Mouse (Mus musculus): ENCODE measurements around the gene Gm45844.
"Not testable (repeated sequence)": the region's sequence is repeated elsewhere in the genome, so short reads cannot be mapped to it uniquely, and the experiment has no call there.

The Gm45844 gene

DNA sequence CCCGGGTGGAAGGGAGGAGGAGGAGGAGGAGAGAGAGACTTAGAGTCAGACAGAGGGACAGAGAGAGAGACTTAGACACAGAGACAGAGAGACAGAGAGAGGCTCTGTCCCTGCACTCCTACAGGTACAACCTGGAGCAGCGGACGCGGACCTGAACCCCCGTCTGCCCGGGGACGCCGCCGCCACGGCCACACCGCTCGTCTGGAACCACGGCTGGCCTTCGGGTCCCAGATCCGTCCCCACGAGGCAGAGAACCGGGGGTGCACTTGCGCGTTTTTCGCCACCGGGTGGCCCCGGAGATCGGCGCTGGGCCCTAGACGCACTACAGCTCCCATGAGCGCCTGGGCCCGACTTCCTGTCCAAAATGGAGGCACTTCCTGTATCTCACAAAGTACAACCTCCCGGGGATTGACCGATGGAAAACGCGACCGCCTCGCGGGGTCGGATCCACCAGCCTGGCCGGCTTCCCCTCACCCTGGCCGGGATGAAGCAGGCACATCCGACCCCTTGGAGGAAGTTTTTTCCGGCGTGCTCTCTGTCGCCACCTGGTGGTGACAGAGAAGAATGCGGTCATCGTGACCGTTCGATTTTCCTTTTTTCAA lies at the start of gene Gm45844:
Gene Gm45844 (minus strand): TSS at position 324 of the 602 bp plus-strand sequence.
- peak; percentile 71 to 89 for DNase-seq (ENCODE audit: low spot score in 2 of 2)

DNA sequence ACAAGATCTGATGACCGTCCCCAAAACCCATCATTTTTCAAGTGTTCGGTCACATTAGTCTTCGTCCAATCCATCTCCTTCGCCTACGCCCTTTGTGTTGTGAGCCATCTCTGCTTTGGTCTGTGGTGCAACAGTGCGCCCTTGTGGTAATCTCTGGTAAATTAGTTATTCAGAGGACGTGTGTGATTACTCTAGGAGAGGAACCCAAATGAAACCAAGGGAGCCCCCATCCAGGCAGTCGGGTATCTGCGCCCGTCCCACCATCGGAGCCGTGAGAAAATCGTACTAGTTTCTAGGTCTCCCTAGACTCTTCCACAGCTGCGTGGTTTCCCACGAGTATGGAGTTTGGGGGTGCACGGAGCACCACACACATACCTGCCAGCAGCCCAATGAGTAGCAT lies 17.5 kb upstream of the Gm45844 start:
- DNase-seq (ENCODE audit: low spot score in 2 of 2), result peak; percentile 14 to 39

DNA sequence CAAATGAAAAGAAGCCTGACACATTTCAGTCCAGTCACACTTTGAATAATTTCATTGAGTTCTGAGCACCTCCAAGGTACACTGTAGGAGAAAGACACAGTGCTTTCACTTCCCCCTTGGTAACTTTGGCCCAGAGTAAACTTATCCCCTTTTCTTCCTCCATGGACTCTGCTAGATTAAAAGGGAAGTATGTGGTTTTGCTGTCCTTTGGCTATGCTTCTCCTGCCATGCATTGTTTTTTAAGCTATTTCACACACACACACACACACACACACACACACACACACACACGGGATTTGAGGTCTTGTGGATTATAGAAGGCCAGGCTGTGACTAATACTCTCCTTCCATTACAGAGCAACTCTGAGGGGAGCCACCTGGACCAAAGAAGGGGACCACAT lies 3.3 kb upstream of the Gm45844 start:
- DNase-seq (ENCODE audit: low spot score in 2 of 2), result no peak

DNA sequence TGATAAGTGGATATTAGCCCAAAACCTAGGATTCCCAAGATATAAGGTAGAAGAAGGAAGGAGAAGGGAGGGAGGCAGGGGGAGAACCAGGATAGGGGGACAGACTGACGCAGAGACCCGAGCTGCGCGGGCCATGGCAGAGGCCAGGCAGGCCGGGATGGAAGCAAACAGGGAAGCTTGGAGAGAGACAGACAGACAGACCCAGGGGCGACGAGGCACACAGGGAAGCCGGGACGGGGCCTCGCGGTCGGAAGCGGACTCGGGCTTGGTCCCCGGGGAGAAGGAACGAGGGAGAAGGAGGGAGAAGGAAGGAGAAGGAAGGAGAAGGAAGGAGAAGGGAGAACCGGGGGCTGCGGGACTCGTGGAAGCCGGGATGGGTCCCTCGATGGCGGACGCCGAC lies 533 bp downstream of the Gm45844 start:
- peak in 1 of 2 experiments; percentile 38 for DNase-seq (ENCODE audit: low spot score in 2 of 2)

DNA sequence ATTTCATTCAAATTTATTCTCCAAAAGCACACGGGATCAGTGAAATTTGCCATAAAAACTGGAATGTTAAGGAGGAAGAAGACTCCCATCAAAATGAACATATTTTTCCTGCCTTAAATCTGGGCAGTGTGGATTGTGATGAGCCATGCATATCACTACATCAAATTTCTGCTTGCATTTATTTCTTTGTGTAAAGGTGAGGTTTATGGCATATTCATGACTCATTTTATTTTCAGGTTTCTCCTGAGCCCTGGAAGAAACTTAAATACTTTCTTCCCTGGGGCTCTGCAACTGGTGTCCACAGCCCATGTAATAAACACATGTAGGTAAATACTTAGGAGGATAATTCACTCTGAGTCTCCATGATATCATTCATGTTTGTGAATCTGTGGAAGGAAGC lies 30.9 kb downstream of the Gm45844 start, which contains the start of gene Vmn2r29:
Gene Vmn2r29 (minus strand): TSS at position 101 of the 400 bp plus-strand sequence.
- not testable (repeated sequence) for DNase-seq (ENCODE audit: low spot score in 2 of 2)

DNA sequence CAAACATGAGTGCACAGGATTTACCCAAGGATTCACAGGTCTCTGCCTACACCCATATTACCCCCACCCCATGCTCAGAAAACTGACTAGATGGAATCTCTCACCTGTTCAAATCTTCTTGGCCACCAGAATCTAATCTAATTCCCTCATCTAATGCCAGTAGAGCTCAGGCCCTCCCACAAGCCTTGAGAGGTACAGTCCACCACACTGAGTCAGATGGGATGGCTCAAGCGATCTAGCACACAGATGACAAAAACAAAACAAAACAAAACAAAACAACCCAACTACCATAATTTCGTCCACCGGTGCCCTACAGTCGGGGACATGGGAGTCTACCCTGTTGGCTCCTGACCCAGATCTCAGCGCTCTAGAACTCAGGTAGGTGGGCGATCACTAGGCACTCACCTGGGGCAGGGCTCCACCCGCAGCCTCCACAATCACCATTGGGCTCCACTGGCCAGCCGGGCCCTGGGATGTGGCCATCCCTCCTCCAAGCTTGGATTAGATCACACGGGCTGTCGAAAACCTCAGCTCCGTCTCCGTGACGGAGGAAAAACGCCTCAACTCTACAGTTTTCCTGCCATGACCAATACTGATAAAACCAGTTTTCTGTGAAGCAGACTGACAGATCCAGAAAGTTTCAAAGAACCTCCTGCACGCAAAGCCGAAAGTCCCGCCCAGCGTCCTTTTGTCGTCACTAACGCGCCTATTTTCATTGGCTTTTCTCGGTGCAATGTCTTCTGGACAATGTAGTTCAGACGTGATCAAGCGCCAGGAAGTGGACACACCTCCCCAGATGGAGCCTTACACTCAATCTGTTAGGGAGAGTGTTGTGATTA lies 68.6 kb downstream of the Gm45844 start, which contains the start of gene Zfp772:
Gene Zfp772 (minus strand): TSS at position 686 of the 839 bp plus-strand sequence.
- peak; percentile 24 to 29 for DNase-seq (ENCODE audit: low spot score in 2 of 2)

DNA sequence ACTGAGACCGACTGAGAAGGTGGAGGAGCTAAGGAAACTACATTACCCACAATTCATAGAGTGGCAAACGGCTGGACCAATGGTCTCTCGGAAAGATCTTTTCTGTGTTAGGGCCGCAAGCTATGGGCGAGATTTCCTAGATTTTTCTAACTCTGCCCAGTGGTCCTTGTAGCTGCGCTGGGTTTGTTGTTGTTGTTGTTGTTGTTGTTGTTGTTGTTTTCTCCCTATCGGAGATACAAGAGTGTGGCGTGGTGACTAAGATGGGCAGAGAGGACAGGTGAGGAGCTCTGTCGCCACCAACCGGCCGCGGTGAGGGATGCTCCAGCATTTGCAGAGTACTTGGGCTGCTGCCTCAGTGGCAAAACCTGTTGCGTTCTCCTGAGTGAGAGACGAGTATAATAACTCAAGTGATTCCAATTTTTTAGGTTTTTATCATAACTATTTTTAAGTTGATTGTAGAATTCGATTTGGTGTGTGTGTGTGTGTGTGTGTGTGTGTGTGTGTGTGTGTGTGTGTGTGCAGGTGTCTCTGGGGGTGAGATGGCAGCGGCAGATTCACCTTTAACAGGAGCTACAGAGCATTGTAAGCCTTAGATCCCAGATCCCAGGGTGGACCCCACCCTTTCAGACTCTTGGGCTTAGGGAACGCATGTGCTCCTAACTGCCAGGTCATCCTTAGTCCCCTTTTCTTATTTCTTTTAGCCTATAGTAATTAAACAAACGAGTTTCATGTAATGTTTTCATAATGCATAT lies 89.7 kb downstream of the Gm45844 start:
- peak; percentile 34 to 61 for DNase-seq (ENCODE audit: low spot score in 2 of 2)

DNA sequence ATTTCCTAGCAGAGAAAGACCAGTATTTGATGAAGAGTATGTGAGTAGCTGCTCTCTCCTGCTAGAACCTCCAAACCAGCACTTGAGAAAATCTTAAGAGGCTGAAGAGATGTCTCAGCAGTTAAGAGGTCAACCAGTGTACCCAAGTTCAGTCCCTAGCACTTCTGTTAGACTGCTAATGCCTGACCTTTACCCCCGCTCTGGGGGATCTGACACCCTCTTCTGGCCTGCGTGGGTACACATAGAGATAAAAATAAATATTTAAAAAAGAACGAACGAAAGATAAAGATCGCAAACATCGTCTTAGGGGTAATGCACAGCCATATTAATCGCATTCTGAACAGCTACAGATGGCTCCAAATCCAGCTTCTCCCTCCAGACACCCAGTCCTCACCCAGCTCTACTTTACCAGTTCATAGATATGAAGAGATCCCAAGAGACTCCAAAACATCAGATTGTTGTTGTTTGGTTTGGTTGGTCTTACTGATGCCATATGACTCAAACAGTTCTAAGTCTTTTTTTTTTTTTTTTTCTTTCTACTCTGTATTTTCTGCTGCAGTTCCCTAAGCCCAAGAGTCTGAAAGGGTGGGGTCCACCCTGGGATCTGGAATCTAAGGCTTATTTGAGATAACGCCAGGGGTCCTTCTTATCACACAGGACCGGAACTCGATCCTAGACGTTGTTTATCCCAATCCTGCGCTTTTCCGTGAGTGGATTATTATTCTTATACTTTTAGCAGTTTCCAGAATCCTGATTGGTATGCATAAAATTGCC lies 90.5 kb downstream of the Gm45844 start:
- DNase-seq (ENCODE audit: low spot score in 2 of 2), result no peak

DNA sequence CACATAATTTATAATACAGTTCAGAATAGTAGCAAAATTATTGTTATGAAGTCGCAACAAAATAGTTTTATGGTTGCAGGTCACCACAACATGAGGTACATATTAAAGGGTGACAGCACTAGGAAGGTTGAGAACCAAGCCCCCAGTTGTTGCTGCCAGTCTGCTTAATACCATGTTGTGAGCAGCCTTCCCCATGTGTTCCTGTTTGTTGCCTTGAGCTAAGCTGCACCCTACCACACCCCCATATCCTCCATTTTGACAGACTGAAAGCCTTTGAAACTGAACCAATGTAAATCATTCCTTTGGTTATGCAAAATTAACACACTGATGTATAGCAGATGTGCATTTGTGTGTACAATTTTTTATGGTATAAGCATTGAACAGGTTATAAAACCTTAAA lies 92.2 kb downstream of the Gm45844 start:
- no peak for DNase-seq (ENCODE audit: low spot score in 2 of 2)

DNA sequence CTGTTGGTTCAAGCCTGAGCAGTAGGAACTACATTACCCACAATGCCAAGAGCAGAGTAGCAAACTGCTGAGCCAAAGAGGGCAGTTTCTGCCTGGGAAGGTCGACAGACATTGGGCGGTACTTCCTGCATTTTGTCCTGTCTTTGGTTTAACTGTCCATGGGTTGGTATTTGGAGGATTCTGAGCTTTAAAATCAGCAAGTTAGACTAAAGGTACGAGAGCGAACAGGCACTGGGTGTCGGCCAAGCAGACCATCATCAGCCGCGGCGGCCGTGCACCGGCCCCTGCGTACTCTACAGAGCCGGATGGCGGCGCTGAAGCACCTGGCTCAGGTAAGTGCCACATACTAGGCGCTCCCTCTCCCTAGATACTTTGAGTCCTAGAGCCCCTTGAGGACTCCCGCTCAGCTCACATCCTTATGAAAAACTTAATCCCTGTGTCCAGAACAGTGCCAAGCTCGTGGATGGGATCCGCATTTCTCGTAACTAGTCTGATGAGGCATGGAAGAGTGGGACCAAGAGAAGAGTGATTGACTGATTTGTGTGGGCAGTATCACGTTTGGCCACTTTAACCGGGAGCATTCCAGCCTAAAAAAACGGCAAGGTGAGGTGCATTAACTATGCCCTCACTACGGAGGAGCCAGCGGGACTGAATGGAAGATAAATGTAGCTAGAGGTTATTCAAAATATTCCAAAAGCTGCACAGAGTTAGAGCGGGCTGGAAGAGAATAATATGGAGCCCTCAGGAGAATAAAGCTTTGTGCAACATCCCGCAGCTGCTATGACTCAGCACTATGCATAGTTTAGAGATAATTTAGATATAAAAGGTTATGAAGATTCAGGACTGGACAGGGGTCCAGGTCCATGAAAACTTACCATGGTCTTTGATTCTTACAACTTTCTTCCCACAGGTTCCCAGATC lies 106.6 kb downstream of the Gm45844 start, which contains the start of gene Zfp418:
Gene Zfp418 (plus strand): TSS at position 104 of the 921 bp plus-strand sequence.
- peak in 1 of 2 experiments; percentile 7 for DNase-seq (ENCODE audit: low spot score in 2 of 2)
